In genomic region chr1:154788069-154788468, GRCm38 (mm10) we compare ENCODE assay signal across 8 mouse cellular contexts.
DNase-seq lines count a peak whose midpoint lies in the region; ATAC-seq lines count a peak whose summit lies in the region.

No protein-coding gene starts in this region.

- no peak overlapping the region for H3K4me2 ChIP-seq in lung, embryonic 16.5 days (ENCODE audit: low read depth, low read length)

- H3K9me3 ChIP-seq in heart, embryonic 10.5 days: no peaks in the 10 kb centered on the region
- H3K9me3 ChIP-seq in lung, embryonic 16.5 days (ENCODE audit: control insufficient read depth, low read length): no peaks in the 10 kb centered on the region

- H3K27me3 ChIP-seq in heart, embryonic 10.5 days (ENCODE audit: insufficient read depth, poor library complexity, severe bottlenecking): peaks cover 42% of the 10 kb centered on the region
- no peaks in the 10 kb centered on the region for H3K27me3 ChIP-seq in lung, embryonic 16.5 days (ENCODE audit: control insufficient read depth, insufficient read depth, low read depth, low read length)

- peak; percentile 52 to 68 for DNase-seq in CD8-positive naive resting alpha-beta T cell, adult 2 months (ENCODE audit: low read depth in 2 of 2, low spot score in 2 of 2)
- peak; percentile 61 to 68 for DNase-seq in adrenal gland, adult 18-20 months (ENCODE audit: low spot score in 2 of 2)
- DNase-seq in embryo, embryonic 11 days: peak; percentile 89
- peak; percentile 81 for DNase-seq in heart, embryonic 10.5 days (ENCODE audit: low spot score)
- DNase-seq in layer of hippocampus, adult 8-10 months (ENCODE audit: low spot score in 2 of 2): peak; percentile 67 to 85
- DNase-seq in retina, adult 2 months (ENCODE audit: low read depth, low spot score): peak; percentile 30
- DNase-seq in thymus, postnatal 36 days: peak; percentile 58 to 71

- 18% methylated on average over 5 of the region's 5 CpGs for WGBS in heart, embryonic 10.5 days
- WGBS in lung, embryonic 16.5 days: 4% methylated on average over 5 of the region's 5 CpGs

- peak; percentile 53 for ATAC-seq in lung, embryonic 16.5 days (ENCODE audit: low read depth)

- H3K9ac ChIP-seq in lung, embryonic 16.5 days (ENCODE audit: low read length): no peak overlapping the region

- H3K4me1 ChIP-seq in heart, embryonic 10.5 days: peaks cover 18% of the 10 kb centered on the region
- H3K4me1 ChIP-seq in lung, embryonic 16.5 days (replicated peaks; ENCODE audit: control insufficient read depth, insufficient read depth, low read length): peaks cover 5% of the 10 kb centered on the region; the same call in 1 of the 2 replicates

- H3K27ac ChIP-seq in heart, embryonic 10.5 days: no peak overlapping the region
- no peak overlapping the region for H3K27ac ChIP-seq in lung, embryonic 16.5 days (ENCODE audit: low read length)

- no peaks in the 10 kb centered on the region for H3K36me3 ChIP-seq in heart, embryonic 10.5 days
- no peaks in the 10 kb centered on the region for H3K36me3 ChIP-seq in lung, embryonic 16.5 days (ENCODE audit: control insufficient read depth, insufficient read depth, low read length)

- H3K4me3 ChIP-seq in heart, embryonic 10.5 days: no peak overlapping the region
- H3K4me3 ChIP-seq in lung, embryonic 16.5 days (ENCODE audit: low read length): no peak overlapping the region

Comparison
In these comparisons a context has a peak if more than half of its experiments do, and no peak if none do; other contexts are left out.
1. DNase-seq: peak in every context shown above with its lines; median percentile 89 in embryo, embryonic 11 days; 81 in heart, embryonic 10.5 days; 76 in layer of hippocampus, adult 8-10 months; 64 in adrenal gland, adult 18-20 months; 64 in thymus, postnatal 36 days; 60 in CD8-positive naive resting alpha-beta T cell, adult 2 months; 30 in retina, adult 2 months.